Mouse (Mus musculus) limb, embryonic 12.5 days (tissue): ENCODE data around the gene Ddx39b. TPM values are rescaled to one million over a fixed set of nuclear protein-coding genes. Genes with fewer than 3 reads are reported as not detected.

ENCODE experiments used
- ATAC-seq: fragments of 200-750 bp; cut with Nextera tagmentation; 2 replicates; pipeline ENCODE4 v1.8.0; 2017; ENCODE audit warnings: low read depth, moderate TSS enrichment; ENCODE audit not compliant: insufficient number of reproducible peaks, insufficient read depth, low FRiP score, low TSS enrichment
- H3K27ac ChIP-seq: fragments of 300-500 bp; sonication (generic); 2 replicates; pipeline ENCODE4 v1.5.1; 2016; ENCODE audit warnings: mild to moderate bottlenecking, moderate library complexity
- H3K27me3 ChIP-seq: fragments of 300-500 bp; sonication (generic); 2 replicates; pipeline ENCODE4 v1.6.1; 2016; ENCODE audit warnings: mild to moderate bottlenecking, moderate library complexity
- H3K36me3 ChIP-seq: fragments of 300-500 bp; sonication (generic); 2 replicates; pipeline ENCODE4 v1.6.1; 2016; ENCODE audit warnings: mild to moderate bottlenecking, moderate library complexity
- H3K4me1 ChIP-seq: fragments of 300-500 bp; sonication (generic); replicated peaks from 2 replicates; pipeline ENCODE4 v1.6.1; 2016
- H3K4me2 ChIP-seq: fragments of 300-500 bp; sonication (generic); 2 replicates; pipeline ENCODE4 v1.6.1; 2016; ENCODE audit warnings: mild to moderate bottlenecking, moderate library complexity
- H3K4me3 ChIP-seq: fragments of 300-500 bp; sonication (generic); replicated peaks from 2 replicates; pipeline ENCODE4 v1.5.1; 2016; ENCODE audit warnings: mild to moderate bottlenecking
- H3K9ac ChIP-seq: fragments of 300-500 bp; sonication (generic); replicated peaks from 2 replicates; pipeline ENCODE4 v1.6.1; 2016; ENCODE audit warnings: mild to moderate bottlenecking, moderate library complexity
- H3K9me3 ChIP-seq: fragments of 300-500 bp; sonication (generic); 2 replicates; pipeline ENCODE4 v1.6.1; 2016; ENCODE audit warnings: mild to moderate bottlenecking, moderate library complexity
- WGBS: fragments of 180-500 bp; shearing (Covaris S2); methylation state at CpG from one replicate; pipeline ENCODE4 v1.1.7; 2016; 5-methylcytosine and 5-hydroxymethylcytosine counted together
- polyA plus RNA-seq: library from polyadenylated mRNA; unstranded; fragments of >200 nt; fragmentation: Nextera tagmentation; extraction: Ambion mirVana; gene quantifications from 2 replicates; pipeline ENCODE4 v1.2.1, GENCODE M21; 2016

Ddx39b gene
- polyA plus RNA-seq, 1 experiment from 2014 or later = 638 TPM

DNA sequence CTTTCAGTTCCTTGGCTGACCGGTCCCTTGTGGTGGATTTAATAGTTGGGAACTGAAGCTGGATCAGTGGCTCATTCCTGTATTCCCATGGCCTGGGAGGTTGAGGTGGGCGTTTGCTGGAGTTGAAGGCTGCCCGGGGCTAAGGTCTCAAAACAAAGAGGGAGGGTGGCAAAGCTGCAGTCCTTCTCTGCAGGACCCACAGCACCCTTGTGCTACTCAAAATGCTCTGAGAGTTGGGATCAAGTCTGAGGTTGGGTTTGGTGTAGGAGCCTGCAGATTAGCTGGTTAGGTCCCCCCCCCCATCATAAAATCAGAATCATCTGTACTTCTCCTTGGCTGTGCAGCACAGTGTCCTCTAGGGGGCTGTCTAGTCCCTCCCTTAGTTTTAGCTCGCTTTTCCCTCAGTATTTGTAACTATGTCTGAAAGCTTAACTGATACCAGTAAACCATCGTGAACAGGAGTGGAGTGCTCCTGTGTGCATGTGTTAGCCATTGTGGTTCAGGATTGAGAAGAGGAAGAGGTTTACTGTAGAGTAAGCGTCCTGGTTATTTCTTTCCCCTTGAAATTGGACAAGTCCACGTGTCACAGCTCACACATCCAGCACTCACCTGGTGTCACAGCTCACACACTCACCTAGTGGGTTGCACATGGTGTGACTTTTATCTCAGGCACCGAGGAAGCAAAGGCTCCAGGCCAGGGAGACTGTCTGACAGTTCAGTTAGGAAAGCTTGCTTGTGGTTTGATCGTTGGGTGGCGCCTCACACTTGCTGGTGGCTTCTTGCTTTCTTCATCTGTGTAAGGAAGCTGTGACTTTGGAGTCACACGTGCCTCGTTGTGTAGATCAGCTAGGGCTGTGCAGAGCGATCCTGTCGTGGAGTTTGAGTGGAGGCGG is 4.4 kb downstream of the Ddx39b start:
- Histone ChIP-seq H3K27me3 (no peaks in the 10 kb centered on the region), H3K4me1 (peaks cover 28% of the 10 kb centered on the region), H3K9ac (no peak overlapping the region), H3K36me3 (peaks cover 81% of the 10 kb centered on the region), H3K9me3 (no peaks in the 10 kb centered on the region), H3K4me3 (0 out of 2 replicates have a peak overlapping the region, but pooled peaks have one; percentile 11), H3K27ac (no peak overlapping the region), H3K4me2 (peak overlapping the region; percentile 97)
- 86% methylated on average over 15 of the region's 15 CpGs for WGBS
- ATAC-seq = no peak

DNA sequence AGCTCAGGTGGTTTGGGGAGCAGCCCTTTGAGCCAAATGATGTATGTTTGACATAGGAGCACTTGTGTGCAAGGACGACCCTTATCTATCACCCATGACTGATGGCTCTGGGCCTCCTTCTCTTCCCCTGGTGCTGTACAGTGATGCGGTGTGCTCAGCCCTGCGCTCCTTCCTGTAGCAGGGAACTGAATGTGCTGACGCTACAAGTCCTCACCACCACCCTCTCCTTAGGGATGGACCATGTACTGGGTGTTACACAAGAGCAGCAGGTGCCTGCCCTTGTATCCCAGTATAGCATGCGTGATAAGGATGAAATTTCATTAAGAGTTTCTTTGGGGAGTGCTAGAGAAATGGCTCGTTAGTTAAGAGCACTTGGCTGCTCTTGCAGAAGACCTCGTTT is 5.6 kb downstream of the Ddx39b start:
- WGBS = 89% methylated on average over 7 of the region's 7 CpGs
- H3K4me2 ChIP-seq = no peak overlapping the region
- no peaks in the 10 kb centered on the region for H3K9me3 ChIP-seq
- no peak overlapping the region for H3K9ac ChIP-seq
- H3K27ac ChIP-seq = no peak overlapping the region
- H3K4me1 ChIP-seq = peaks cover 28% of the 10 kb centered on the region
- no peak overlapping the region for H3K4me3 ChIP-seq
- peaks cover 91% of the 10 kb centered on the region for H3K36me3 ChIP-seq
- no peaks in the 10 kb centered on the region for H3K27me3 ChIP-seq
- ATAC-seq = no peak

DNA sequence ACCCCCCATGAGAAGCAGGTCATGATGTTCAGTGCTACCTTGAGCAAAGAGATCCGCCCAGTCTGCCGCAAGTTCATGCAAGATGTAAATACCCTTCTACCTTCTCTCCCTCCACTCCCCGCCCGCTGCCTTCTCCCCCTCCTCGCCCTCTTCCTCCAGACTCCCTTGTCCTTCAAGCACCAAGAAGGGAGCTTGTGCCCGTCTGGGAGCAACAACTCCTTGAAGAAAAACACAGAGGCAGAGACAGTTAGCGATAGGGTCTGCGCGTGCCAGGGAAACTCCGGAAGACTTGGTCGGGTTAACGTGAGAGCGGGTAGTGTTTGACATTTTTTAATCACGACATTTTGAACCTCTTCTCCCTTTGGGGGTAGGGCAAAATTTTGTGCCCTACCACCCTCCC is 7.4 kb downstream of the Ddx39b start:
- H3K27ac ChIP-seq = no peak overlapping the region
- H3K4me1 ChIP-seq = peaks cover 19% of the 10 kb centered on the region
- no peak overlapping the region for H3K4me2 ChIP-seq
- no peak overlapping the region for H3K4me3 ChIP-seq
- peaks cover 99% of the 10 kb centered on the region for H3K36me3 ChIP-seq
- ATAC-seq = no peak
- WGBS = 88% methylated on average over 14 of the region's 14 CpGs
- no peak overlapping the region for H3K9ac ChIP-seq
- H3K9me3 ChIP-seq = no peaks in the 10 kb centered on the region
- H3K27me3 ChIP-seq = no peaks in the 10 kb centered on the region

DNA sequence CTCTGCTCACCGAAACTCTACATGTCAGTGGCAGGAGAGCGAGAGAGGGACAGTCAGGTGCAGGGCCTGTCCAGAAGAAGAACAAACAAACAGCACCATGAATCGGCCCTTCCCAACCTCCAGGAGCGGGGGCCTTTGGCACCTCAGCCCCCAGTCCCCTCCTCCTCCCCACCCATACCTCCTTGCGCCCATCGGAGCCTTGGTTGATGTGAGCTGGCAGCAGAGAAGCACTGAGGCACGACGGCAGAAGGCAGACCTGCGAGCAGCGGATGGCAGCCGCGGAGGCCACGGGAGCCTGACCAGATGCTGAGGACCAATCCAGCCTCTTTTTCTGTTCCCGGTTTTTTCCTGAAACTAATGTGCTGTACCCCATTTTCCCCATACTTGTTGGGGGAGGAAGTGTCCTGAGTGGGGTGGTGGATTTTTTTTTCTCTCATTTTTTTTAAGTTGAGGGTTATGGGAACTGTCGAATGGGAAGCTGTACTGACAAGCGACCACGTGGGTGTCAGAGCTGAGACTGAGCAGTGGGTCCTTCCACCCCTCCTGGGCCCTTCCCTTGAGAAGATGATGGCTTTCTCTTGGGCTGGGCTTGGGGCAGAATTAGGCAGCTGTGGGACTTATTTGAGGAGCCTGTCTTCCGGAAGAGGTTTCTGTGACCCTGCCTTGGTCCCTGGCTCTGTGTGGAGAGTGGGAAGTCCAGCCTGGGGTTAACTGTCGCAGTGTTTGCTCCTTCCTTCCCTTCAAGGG is 8.1 kb downstream of the Ddx39b start:
- Histone ChIP-seq H3K9ac (no peak overlapping the region), H3K36me3 (peaks cover 97% of the 10 kb centered on the region), H3K27ac (no peak overlapping the region), H3K4me3 (no peak overlapping the region), H3K4me1 (peaks cover 13% of the 10 kb centered on the region), H3K9me3 (no peaks in the 10 kb centered on the region), H3K4me2 (no peak overlapping the region), H3K27me3 (no peaks in the 10 kb centered on the region)
- ATAC-seq = no peak
- WGBS = 91% methylated on average over 19 of the region's 19 CpGs

DNA sequence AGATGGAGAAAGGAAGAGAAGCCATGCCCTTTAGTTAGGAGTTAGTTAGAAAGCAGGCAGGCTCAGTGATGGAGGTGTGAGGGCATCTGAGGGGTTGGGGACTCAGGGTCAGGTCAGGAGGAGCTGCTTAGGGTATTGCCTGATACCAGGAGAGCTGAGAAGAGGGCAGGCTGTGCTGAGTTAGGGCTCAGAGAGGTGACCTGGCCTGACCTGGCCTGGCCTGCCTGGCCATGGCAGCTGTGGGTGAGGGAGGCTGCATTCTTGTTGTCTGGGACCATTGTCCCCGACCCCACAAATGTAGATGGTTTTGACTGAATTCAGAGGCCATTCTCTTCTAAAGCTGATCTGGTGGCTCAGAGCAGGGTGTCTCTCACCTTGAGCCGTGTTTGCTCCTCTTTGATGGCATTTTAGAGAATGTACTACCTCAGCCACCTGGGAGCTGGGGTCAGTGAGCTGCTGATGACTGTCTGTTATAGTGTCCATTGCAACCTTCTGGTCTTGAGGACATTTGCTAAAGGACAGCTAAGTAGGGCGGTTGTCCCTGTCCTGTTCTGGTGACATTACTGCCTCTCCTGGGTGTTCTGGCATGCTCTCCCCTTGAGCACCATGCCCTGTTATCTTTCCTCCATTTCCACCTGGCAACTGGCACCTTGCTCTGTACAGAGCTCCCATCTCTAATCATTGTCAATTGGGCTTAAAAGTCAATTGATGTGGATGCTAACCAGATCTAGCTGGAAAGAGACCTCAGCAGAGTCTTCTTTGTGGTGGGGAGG is 9.0 kb downstream of the Ddx39b start:
- peaks cover 88% of the 10 kb centered on the region for H3K36me3 ChIP-seq
- H3K27ac ChIP-seq = no peak overlapping the region
- no peaks in the 10 kb centered on the region for H3K9me3 ChIP-seq
- no peak overlapping the region for H3K4me3 ChIP-seq
- ATAC-seq = no peak
- no peak overlapping the region; the same call in 1 of the 2 replicates for H3K9ac ChIP-seq
- H3K4me1 ChIP-seq = peaks cover 3% of the 10 kb centered on the region; the same call in 1 of the 2 replicates
- no peak overlapping the region for H3K4me2 ChIP-seq
- H3K27me3 ChIP-seq = no peaks in the 10 kb centered on the region
- WGBS = 88% methylated on average over 3 of the region's 3 CpGs

DNA sequence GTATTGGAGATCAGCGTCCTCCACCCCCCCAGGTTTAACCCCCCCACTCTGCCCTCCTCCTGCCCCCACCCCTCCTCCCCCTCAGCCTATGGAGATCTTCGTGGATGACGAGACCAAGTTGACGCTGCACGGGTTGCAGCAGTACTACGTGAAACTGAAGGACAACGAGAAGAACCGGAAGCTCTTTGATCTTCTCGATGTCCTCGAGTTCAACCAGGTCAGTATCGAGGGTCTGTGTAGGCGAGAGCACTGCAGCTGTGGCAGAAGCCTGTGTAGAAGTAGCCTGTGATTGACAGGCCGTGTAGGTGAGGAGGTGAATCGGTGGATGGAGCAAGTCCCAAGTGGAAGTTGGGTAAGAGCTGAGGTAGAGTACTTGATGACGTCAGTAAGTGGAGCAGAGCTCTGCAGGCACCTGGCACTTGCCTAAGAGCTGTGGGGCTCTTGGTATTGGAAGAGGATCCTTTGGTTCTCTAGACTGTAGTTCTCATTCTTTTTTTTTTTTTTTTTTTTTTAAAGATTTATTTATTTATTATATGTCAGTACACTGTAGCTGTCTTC is 9.7 kb downstream of the Ddx39b start:
- H3K9me3 ChIP-seq = no peaks in the 10 kb centered on the region
- 85% methylated on average over 15 of the region's 15 CpGs for WGBS

DNA sequence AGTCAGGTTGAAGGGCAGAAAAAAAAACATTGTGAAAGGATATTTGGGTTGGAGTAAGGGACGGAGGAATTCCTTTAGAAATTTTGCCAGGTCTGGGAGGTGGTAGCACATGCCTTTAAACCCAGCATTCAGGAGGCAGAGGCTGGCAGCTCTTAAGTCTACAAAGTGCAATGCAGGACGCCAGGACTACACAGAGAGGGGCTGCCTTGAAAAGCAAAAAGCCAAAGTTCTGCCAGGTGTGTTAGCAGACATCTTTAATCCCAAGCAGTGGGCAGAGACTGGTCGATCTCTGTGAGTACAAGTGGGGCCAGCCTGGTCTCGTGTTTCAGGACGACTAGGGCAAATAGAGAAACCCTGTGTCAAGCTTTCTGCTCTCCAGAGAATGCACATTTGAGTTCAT is 10.4 kb downstream of the Ddx39b start:
- no peak for ATAC-seq
- Histone ChIP-seq H3K4me2 (no peak overlapping the region), H3K36me3 (peaks cover 73% of the 10 kb centered on the region), H3K27me3 (no peaks in the 10 kb centered on the region; the same call in 1 of the 2 replicates), H3K9me3 (no peaks in the 10 kb centered on the region), H3K4me1 (no peaks in the 10 kb centered on the region), H3K4me3 (no peak overlapping the region), H3K27ac (no peak overlapping the region), H3K9ac (no peak overlapping the region)
- 81% methylated on average over 5 of the region's 5 CpGs for WGBS

More for the DNA sequence above, 9.7 kb downstream of the Ddx39b start:
- ATAC-seq = no peak
- H3K9ac ChIP-seq = no peak overlapping the region
- H3K4me2 ChIP-seq = no peak overlapping the region
- no peak overlapping the region for H3K27ac ChIP-seq
- no peak overlapping the region for H3K4me3 ChIP-seq
- no peaks in the 10 kb centered on the region; the same call in 1 of the 2 replicates for H3K4me1 ChIP-seq
- peaks cover 81% of the 10 kb centered on the region for H3K36me3 ChIP-seq
- H3K27me3 ChIP-seq = no peaks in the 10 kb centered on the region

DNA sequence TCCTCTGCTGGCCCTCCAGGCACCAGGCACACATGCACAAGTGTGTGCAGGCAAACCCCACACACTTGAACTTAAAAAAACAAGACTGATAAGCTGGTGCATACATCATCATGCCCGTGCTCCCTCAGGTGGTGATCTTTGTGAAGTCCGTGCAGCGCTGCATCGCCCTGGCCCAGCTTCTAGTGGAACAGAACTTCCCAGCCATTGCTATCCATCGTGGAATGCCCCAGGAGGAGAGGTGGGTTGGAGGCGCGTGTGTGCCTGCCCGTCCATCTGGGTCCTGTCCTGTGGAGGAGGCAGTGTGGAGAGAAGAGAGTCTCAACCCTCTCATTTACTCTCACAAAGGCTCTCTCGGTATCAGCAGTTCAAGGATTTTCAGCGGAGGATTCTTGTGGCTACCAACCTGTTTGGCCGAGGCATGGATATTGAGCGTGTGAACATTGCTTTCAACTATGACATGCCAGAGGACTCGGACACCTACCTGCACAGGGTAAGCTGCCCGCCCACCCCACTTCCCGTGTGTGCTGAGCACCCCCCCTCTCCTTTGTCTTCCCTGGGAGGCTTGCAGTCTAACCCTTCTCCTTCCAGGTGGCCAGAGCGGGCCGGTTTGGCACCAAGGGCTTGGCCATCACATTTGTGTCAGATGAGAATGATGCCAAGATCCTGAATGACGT is 11.2 kb downstream of the Ddx39b start:
- no peaks in the 10 kb centered on the region for H3K9me3 ChIP-seq
- no peak overlapping the region for H3K4me3 ChIP-seq
- H3K9ac ChIP-seq = no peak overlapping the region
- ATAC-seq = no peak
- H3K4me2 ChIP-seq = no peak overlapping the region
- H3K27me3 ChIP-seq = no peaks in the 10 kb centered on the region; the same call in 1 of the 2 replicates
- H3K4me1 ChIP-seq = no peaks in the 10 kb centered on the region
- peaks cover 66% of the 10 kb centered on the region for H3K36me3 ChIP-seq
- H3K27ac ChIP-seq = no peak overlapping the region
- 89% methylated on average over 18 of the region's 18 CpGs for WGBS

DNA sequence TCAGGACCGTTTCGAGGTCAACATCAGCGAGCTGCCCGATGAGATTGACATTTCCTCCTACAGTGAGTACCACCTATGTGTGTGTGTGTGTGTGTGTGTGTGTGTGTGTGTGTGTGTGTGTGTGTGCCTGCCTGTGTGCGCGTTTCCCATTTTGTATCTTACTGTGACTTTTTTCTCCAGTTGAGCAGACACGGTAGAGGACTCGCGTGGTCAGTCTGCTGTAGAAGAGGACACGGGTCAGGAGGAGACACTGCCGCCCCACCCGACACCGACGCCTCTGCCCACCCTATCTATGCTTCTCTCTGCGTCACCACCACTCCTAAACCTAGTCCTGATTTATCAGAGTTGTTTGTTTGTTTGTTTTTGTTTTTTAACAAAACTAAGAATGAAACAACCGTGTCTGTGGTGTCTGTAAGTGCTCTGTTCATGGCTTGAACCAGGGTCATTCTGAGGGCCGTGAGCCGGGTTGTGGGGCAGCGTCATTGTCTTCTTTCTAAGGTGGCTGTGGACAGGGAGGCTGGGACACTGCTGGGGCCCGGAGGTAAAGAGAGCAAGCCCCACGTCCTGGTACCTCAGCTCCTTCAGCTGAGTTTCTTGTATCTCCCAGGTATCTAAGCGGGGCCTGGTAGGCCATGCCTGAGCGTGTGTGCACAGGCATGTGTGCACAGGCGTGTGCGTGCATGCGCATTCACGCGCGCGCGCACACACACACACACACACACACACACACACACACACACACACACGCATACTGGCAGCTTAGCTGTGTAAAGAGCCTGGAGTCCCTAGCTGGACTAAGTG is 11.9 kb downstream of the Ddx39b start:
- no peak overlapping the region for H3K4me2 ChIP-seq
- no peaks in the 10 kb centered on the region for H3K4me1 ChIP-seq
- WGBS = 89% methylated on average over 32 of the region's 32 CpGs
- peaks cover 58% of the 10 kb centered on the region for H3K36me3 ChIP-seq
- H3K9me3 ChIP-seq = no peaks in the 10 kb centered on the region
- no peak overlapping the region for H3K9ac ChIP-seq
- no peak overlapping the region for H3K27ac ChIP-seq
- H3K27me3 ChIP-seq = no peaks in the 10 kb centered on the region; the same call in 1 of the 2 replicates
- no peak overlapping the region for H3K4me3 ChIP-seq
- ATAC-seq = no peak
